Mouse (Mus musculus): ENCODE data around the gene Gcc1.

DNA sequence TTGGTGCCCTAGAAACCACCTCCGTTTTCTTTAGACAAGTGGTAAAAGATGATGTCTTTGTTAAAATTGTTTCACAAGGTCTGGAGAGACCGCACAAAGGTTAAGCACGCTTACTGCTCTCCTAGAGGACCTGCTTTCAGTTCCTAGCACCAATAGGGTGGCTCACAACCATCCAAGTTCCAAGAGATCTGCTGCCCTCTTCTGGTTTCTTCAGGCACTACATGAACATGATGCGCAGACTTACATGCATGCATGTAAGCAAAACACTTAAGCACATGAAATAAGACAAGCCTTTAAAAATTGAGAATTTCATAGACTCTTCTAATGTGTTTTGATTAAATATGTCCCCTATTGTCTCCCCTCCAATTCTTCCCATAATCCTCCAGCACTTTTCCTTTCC, 28.4 kb downstream of the Gcc1 start:
- TF ChIP-seq CTCF (conservative IDR thresholded peaks at IDR 0.05; ENCODE audit: insufficient read depth, insufficient read length, low read depth, low read length): no peak
- TF ChIP-seq POLR2A (IDR thresholded peaks at IDR 0.05; ENCODE audit: low read depth, low read length): no peak
